Mouse (Mus musculus): ENCODE data around the gene Grb10.

The Grb10 gene

GRCm38 (mm10) chr11:11897645-11898357 is 140.7 kb downstream of the Grb10 start, which contains the start of gene Ddc:
Gene Ddc (minus strand): TSS chr11:11898144.
- DNase-seq: no peak

GRCm38 (mm10) chr11:11895479-11895878 is 143.0 kb downstream of the Grb10 start:
- DNase-seq: no peak

GRCm38 (mm10) chr11:11893769-11894168 is 144.7 kb downstream of the Grb10 start:
- DNase-seq: no peak

- DNase-seq: no peak
These were observed 145.4 kb downstream of the Grb10 start for GRCm38 (mm10) chr11:11892993-11893602.

- DNase-seq: no peak
These were observed 146.7 kb downstream of the Grb10 start for GRCm38 (mm10) chr11:11891832-11892231.

GRCm38 (mm10) chr11:11890139-11890741 is 148.2 kb downstream of the Grb10 start:
- DNase-seq: no peak

GRCm38 (mm10) chr11:11888727-11889126 is 149.8 kb downstream of the Grb10 start:
- DNase-seq: no peak

- DNase-seq: no peak
These were observed 150.4 kb downstream of the Grb10 start for GRCm38 (mm10) chr11:11888051-11888450.

GRCm38 (mm10) chr11:11886403-11886998 is 152.0 kb downstream of the Grb10 start:
- no peak for DNase-seq

- DNase-seq: no peak
These were observed 152.6 kb downstream of the Grb10 start for GRCm38 (mm10) chr11:11885921-11886320.

- DNase-seq: no peak
These were observed 153.2 kb downstream of the Grb10 start for GRCm38 (mm10) chr11:11885246-11885643.

GRCm38 (mm10) chr11:11884533-11885245 is 153.8 kb downstream of the Grb10 start:
- DNase-seq: no peak

GRCm38 (mm10) chr11:11881783-11882155 is 156.7 kb downstream of the Grb10 start:
- no peak for DNase-seq

- DNase-seq: no peak
These were observed 157.3 kb downstream of the Grb10 start for GRCm38 (mm10) chr11:11881026-11881782.

Measured in right cerebral cortex, postnatal 25 days (tissue).